Mouse (Mus musculus): ENCODE measurements around the gene Fam92b.

DNA sequence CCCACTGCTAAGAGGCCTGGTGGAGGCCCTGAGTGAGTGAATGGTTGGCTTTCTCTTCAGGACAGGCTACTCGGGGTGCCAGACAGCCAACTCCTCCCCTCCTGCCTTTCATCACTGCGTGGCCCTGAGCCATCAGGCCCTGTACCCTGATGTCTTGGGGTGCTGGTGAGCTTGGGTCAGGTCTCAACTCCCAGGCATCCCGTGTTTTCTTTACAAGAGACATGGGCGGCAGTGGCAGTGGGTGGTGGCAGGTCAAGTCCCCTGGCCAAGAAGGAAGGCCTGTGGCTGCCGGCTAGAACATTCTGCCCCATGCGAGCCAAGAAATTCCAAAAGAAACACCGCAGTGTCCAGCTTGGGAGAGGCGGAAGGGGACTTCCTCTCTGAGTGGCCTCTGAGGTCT is 9.2 kb upstream of the Fam92b start:
- no peak for TF ChIP-seq GATA1 (IDR thresholded peaks at IDR 0.05; ENCODE audit: low read length)
- TF ChIP-seq TAL1 (IDR thresholded peaks at IDR 0.05; ENCODE audit: low read length): no peak

Measured in erythroblast, embryonic 14.5 days (primary cell).